Mouse (Mus musculus) embryonic fibroblast, embryonic 13.5 days (primary cell): ENCODE results near the gene Krtap10-10. TPM values are rescaled to one million over a fixed set of nuclear protein-coding genes. Genes with fewer than 3 reads are reported as not detected.

Experiments
- H3K27ac ChIP-seq: 2 replicates; pipeline ENCODE4 v1.5.1; 2012; ENCODE audit warnings: low read length, control low read depth, inconsistent platforms; ENCODE audit not compliant: insufficient read depth
- H3K4me1 ChIP-seq: 2 replicates; pipeline ENCODE4 v1.6.1; 2011; ENCODE audit warnings: low read length; ENCODE audit not compliant: control insufficient read depth, insufficient read depth
- H3K4me3 ChIP-seq: 2 replicates; pipeline ENCODE4 v1.5.1; 2011; ENCODE audit warnings: mild to moderate bottlenecking, control low read depth, low read length; ENCODE audit not compliant: insufficient read depth
- CTCF ChIP-seq: IDR thresholded peaks from 2 replicates; pipeline ENCODE4 v1.5.1; 2011; ENCODE audit warnings: mild to moderate bottlenecking, control low read depth, low read length, moderate library complexity, borderline replicate concordance; ENCODE audit not compliant: insufficient read depth
- POLR2A ChIP-seq: IDR thresholded peaks from 2 replicates; pipeline ENCODE4 v1.6.1; 2011; ENCODE audit warnings: low read depth, mild to moderate bottlenecking, control low read depth, low read length, moderate library complexity
- polyA plus RNA-seq: library from polyadenylated mRNA; stranded (reverse); fragments of >200 nt; gene quantifications from 2 replicates; pipeline ENCODE4 v1.2.4, GENCODE M21; 2011; ENCODE audit warnings: low read depth; ENCODE audit not compliant: missing spikeins, insufficient read length

Gene Krtap10-10
- polyA plus RNA-seq, 1 experiment: not detected

DNA sequence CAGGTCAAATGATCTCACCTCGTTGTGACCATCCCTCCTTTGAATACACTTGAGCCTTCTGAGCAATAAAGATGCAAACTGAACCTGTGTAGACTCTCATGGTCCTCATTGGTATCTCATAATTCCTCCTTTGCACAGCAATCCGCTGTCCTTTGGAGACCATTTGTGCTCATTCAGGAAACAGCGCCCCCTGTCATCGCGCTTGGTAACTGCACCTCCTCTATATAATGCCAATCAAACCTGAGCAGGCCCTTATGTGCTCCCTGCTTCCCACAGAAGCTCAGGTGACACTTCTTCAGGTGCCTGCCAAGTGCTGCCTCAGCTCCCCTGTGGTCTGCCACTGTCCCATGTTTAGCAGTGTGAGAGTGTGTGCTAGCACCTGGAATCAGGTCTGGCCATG is 20.2 kb upstream of the Krtap10-10 start:
- H3K27ac ChIP-seq: no peak overlapping the region
- TF ChIP-seq POLR2A (no peak), CTCF (peak; percentile 20; the same call in 1 of the 2 replicates)
- no peak overlapping the region for H3K4me3 ChIP-seq
- H3K4me1 ChIP-seq: no peaks in the 10 kb centered on the region

DNA sequence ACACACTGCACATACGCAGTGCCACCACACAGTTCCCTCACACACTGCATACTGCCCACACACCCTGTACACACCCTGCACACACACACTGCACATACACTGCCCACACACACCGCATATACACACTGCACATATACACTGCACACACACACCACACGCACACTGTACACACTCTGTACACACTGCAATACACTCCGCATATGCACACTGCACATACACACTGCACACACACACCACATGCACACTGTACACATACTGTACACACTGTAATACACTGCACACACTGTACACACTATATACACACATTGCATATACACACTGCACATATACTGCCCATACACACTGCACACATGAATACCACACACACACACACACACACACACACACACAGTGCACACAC is 17.2 kb upstream of the Krtap10-10 start:
- H3K27ac ChIP-seq: no peak overlapping the region
- H3K4me3 ChIP-seq: no peak overlapping the region
- TF ChIP-seq CTCF (no peak), POLR2A (no peak)
- H3K4me1 ChIP-seq: no peaks in the 10 kb centered on the region

DNA sequence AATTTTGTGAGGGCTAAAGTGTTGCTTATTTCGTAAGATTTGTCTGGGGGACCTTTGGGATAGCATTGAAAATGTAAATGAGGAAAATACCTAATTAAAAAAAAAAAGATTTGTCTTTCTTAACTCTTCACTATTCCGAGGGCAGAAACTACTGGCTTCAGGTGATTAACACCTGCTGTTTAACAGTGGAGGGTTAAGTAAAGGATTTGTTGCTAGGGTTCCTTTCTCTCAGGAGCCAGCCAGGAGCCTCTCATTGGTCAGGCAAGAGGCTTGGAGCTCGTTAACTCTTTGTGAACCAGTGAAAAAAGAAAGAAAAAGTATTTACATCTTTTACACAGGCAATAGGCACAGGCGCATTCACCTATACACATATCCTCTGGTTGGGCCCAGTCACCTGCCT is 16.5 kb upstream of the Krtap10-10 start:
- H3K4me3 ChIP-seq: no peak overlapping the region
- TF ChIP-seq POLR2A (no peak), CTCF (no peak)
- no peaks in the 10 kb centered on the region for H3K4me1 ChIP-seq
- no peak overlapping the region for H3K27ac ChIP-seq

DNA sequence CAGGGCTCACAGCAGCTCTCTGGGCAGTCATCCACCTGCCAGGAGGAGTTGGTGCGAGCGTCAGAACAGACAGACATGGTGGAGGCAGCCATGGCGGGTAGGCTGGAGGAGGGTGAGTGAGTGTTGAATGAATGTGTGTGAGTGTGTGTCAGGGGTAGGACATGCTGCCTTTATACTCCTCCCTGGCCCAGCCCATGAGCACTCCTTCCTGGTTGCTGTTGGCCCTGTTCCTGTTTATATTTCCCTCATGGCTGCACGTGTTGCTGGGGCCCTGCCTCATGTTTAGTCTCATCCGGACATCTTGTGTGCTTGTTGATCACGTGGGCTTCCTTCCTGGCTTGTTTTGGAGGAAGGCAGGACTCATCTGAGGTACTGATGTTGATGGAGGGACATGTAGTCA is 8.8 kb upstream of the Krtap10-10 start, which contains the start of gene Krtap10-4:
Krtap10-4 (minus strand) TSS at position 145 of the 400 bp plus-strand sequence.
- no peak within 1 kb of the TSS for H3K4me3 ChIP-seq
- no peak within 1 kb of the TSS for H3K27ac ChIP-seq
- TF ChIP-seq CTCF: no peak
- no peak for TF ChIP-seq POLR2A
- H3K4me1 ChIP-seq: no peaks in the 10 kb centered on the region

DNA sequence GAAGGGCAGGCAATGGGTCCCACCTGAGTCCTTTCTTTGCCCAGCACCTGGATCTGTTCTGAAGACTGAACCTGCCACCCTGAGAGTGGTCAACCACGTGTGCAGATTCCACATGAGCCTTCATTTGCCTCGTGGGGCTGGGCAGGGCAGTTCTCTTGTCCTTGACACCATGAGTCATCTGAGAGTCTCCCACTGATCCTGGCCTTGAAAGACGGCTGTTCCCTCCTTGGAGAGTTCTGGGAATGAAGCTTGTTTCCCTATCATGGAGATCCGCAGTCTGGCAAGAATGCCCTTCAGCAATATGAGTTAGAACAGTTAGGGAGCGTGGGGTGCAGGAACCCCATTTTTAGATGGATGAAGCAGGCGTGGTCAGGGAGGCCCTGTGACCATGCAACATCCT is 3.3 kb downstream of the Krtap10-10 start:
- H3K4me3 ChIP-seq: no peak overlapping the region
- TF ChIP-seq POLR2A (no peak), CTCF (no peak)
- no peaks in the 10 kb centered on the region for H3K4me1 ChIP-seq
- H3K27ac ChIP-seq: no peak overlapping the region

DNA sequence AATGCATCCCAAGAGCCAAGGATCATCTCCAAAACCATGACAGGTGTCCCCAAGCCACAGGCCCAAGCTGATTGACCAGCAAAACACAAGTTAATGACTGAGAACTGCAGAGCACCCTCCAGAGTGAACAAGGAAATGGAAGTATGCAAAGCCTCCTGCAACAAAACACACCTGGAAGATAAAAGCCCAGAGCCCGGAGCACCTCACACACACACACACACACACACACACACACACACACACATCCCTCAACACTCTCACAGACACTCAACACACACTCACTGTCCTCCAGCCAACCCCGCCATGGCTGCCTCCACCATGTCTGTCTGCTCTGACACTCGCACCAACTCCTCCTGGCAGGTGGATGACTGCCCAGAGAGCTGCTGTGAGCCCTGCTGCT is 10.8 kb downstream of the Krtap10-10 start, which contains the start of gene Gm36176:
Gm36176 (plus strand) TSS at position 301 of the 400 bp plus-strand sequence.
- Histone ChIP-seq H3K27ac (no peak within 1 kb of the TSS), H3K4me3 (no peak within 1 kb of the TSS), H3K4me1 (no peaks in the 10 kb centered on the region)
- no peak for TF ChIP-seq POLR2A
- TF ChIP-seq CTCF: no peak

DNA sequence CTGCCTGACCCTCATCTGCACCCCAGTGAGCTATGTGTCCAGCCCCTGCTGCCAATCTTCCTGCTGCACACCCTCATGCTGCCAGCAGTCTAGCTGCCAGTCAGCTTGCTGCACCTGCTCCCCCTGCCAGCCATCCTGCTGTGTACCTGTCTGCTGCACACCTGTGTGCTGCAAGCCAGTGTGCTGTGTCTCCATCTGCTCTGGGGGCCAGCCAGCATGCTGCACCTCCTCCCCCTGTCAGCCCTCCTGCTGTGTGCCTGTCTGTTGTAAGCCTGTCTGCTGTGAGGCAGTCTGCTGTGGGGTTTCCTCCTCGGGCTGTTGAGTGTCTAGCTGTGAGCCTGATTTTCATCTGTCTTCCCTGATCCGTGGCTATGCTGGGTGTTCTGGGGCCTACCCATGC is 11.2 kb downstream of the Krtap10-10 start:
- TF ChIP-seq CTCF (no peak), POLR2A (no peak)
- Histone ChIP-seq H3K27ac (no peak overlapping the region), H3K4me1 (no peaks in the 10 kb centered on the region), H3K4me3 (no peak overlapping the region)

DNA sequence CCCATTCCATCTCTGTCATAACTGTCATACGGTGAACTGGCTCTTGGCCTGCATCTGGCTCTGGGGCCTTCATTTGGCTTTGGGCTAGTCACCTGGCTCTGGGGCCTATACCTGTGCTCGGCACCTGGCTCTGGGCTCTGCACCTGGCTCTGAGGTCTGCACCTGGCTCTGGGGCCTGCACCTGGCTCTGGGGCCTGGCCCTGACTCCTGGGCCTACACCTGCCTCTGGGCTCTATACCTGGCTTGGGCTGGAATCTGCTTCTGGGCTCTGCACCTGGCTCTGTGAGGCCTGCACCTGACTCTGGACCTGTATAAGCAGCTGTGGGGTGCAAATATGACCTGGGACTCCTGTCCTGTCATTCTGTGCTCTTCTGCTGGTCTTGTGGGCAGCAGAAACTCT is 11.8 kb downstream of the Krtap10-10 start:
- Histone ChIP-seq H3K27ac (no peak overlapping the region), H3K4me1 (no peaks in the 10 kb centered on the region), H3K4me3 (no peak overlapping the region)
- no peak for TF ChIP-seq CTCF
- TF ChIP-seq POLR2A: no peak

DNA sequence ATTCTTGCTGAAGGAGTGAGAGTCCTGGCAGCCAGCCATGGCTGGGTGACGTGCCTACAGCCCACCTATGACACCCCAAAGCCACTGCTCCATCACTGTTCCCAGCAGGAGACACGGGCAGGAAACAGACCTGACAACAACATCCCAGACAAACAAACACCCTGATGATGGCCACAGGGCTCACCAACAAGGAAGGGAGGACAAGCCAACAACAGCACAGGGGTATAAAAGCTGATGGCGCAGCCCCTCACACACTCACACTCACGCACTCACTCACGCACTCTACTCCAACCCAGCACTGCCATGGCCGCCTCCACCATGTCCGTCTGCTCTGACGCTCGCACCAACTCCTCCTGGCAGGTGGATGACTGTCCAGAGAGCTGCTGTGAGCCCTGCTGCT is 16.8 kb downstream of the Krtap10-10 start, which contains the start of gene Gm10318:
Gm10318 (plus strand) TSS at position 301 of the 400 bp plus-strand sequence.
- no peak within 1 kb of the TSS for H3K4me3 ChIP-seq
- no peak within 1 kb of the TSS for H3K27ac ChIP-seq
- no peaks in the 10 kb centered on the region for H3K4me1 ChIP-seq
- TF ChIP-seq CTCF: no peak

DNA sequence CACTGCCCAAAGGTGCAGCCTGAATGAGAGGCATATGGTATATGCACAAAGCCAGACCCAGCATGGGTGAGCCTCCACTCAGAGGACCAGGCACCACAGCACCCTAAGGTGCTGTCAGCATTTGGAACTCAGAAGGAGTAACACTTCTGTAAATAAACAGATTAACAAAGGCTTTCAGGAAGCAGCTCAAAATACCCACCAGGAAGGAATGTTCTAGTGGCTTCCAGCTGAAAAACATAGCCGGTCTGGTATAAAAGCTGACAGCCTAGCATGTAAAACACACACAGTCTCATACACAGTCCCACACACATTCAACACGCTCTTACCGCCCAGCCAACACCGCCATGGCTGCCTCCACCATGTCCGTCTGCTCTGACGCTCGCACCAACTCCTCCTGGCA is 25.9 kb downstream of the Krtap10-10 start, which contains the start of gene Gm3285:
Gm3285 (plus strand) TSS at position 301 of the 400 bp plus-strand sequence.
- no peaks in the 10 kb centered on the region for H3K4me1 ChIP-seq
- TF ChIP-seq CTCF: no peak
- TF ChIP-seq POLR2A: no peak

More for the DNA sequence above, 25.9 kb downstream of the Krtap10-10 start, which contains the start of gene Gm3285:
- H3K4me3 ChIP-seq: no peak within 1 kb of the TSS
- no peak within 1 kb of the TSS for H3K27ac ChIP-seq
